Mouse (Mus musculus) megakaryocyte, embryonic 14.5 days (primary cell): ENCODE measurements at regions not wholly inside any gene's neighbourhood (a gene's known extent, or its start where the extent isn't known, plus 50 kb on each side); places are given as distances from the start of the nearest gene placed in this dataset.

Source experiments
- FLI1 ChIP-seq: IDR thresholded peaks from 2 replicates; pipeline ENCODE4 v1.6.1; 2012; ENCODE audit warnings: low read length, inconsistent platforms, mixed read lengths
- GATA1 ChIP-seq: IDR thresholded peaks from 3 replicates; pipeline ENCODE4 v1.6.1; 2012; ENCODE audit warnings: mixed read lengths, low read length, inconsistent platforms, borderline replicate concordance

DNA sequence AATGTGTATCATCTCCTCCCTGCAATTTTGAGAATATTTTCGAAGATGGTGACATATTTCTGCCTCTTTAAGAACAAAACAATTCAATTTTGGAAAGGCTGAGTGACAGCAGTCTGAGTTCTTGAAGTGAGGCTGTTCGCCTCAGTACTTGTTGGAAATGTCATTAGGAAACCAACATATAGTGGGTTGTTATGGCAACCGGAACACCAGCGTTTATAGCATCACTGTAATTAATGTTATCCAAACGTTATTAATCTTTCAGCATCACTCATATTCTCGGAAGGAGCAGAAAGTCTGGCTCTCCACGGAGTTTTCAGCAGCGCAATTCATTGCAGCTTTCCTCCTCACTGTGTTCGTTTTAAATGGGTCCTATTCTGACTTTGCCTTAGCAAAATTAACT is 85.6 kb upstream of the Kif2a start:
- TF ChIP-seq GATA1 = no peak
- no peak for TF ChIP-seq FLI1
